8 mouse cellular contexts compared by ENCODE assay signal in genomic region chr4:135312706-135313105, GRCm38 (mm10). TPM values are rescaled to one million over a fixed set of nuclear protein-coding genes. Genes with fewer than 3 reads are reported as not detected.
DNase-seq lines count a peak whose midpoint lies in the region; ATAC-seq and TF ChIP-seq lines count a peak whose summit lies in the region.

No protein-coding gene starts in this region.

- ATAC-seq in hindbrain, embryonic 15.5 days (ENCODE audit: low FRiP score, low read depth) = peak; percentile 59; the same call in 1 of the 2 replicates
- no peak for ATAC-seq in hindbrain, embryonic 13.5 days (ENCODE audit: low FRiP score)
- ATAC-seq in erythroblast, adult 5-6 weeks (replicated peaks; ENCODE audit: low FRiP score, poor library complexity, severe bottlenecking) = peak; percentile 52
- ATAC-seq in hindbrain, postnatal 0 days = peak; percentile 89
- peak; percentile 69 for ATAC-seq in liver, embryonic 13.5 days (ENCODE audit: low read depth)

- peaks cover 18% of the 10 kb centered on the region for H3K36me3 ChIP-seq in hindbrain, embryonic 15.5 days
- peaks cover 31% of the 10 kb centered on the region for H3K36me3 ChIP-seq in hindbrain, embryonic 13.5 days
- peaks cover 4% of the 10 kb centered on the region; the same call in 1 of the 2 replicates for H3K36me3 ChIP-seq in hindbrain, postnatal 0 days (ENCODE audit: insufficient read depth, low read length)
- H3K36me3 ChIP-seq in liver, embryonic 13.5 days = peaks cover 31% of the 10 kb centered on the region

- no peaks in the 10 kb centered on the region for H3K27me3 ChIP-seq in hindbrain, embryonic 15.5 days
- H3K27me3 ChIP-seq in hindbrain, embryonic 13.5 days = no peaks in the 10 kb centered on the region
- H3K27me3 ChIP-seq in hindbrain, postnatal 0 days (ENCODE audit: insufficient read depth, low read length) = no peaks in the 10 kb centered on the region
- H3K27me3 ChIP-seq in liver, embryonic 13.5 days = no peaks in the 10 kb centered on the region

- DNase-seq in ZHBTc4 (ENCODE audit: low read depth, low spot score) = peak; percentile 89
- peak; percentile 74 for DNase-seq in hindbrain, postnatal 0 days (ENCODE audit: low spot score)
- DNase-seq in liver, embryonic 13.5 days = peak; percentile 40
- peak; percentile 32 for DNase-seq in telencephalon, adult 2 months (ENCODE audit: low read depth, low spot score)
- DNase-seq in yolk sac, embryonic 10.5 days (ENCODE audit: low spot score) = no peak

- H3K4me2 ChIP-seq in hindbrain, embryonic 15.5 days = no peak overlapping the region
- no peak overlapping the region for H3K4me2 ChIP-seq in hindbrain, embryonic 13.5 days
- H3K4me2 ChIP-seq in hindbrain, postnatal 0 days (ENCODE audit: low read depth, low read length) = no peak overlapping the region
- H3K4me2 ChIP-seq in liver, embryonic 13.5 days = peak overlapping the region; percentile 76

- H3K4me3 ChIP-seq in hindbrain, embryonic 15.5 days = no peak overlapping the region
- no peak overlapping the region for H3K4me3 ChIP-seq in hindbrain, embryonic 13.5 days
- no peak overlapping the region for H3K4me3 ChIP-seq in hindbrain, postnatal 0 days (ENCODE audit: low read length)
- peak overlapping the region; percentile 44 for H3K4me3 ChIP-seq in liver, embryonic 13.5 days (replicated peaks)

- H3K4me1 ChIP-seq in hindbrain, embryonic 15.5 days (replicated peaks) = no peaks in the 10 kb centered on the region
- H3K4me1 ChIP-seq in hindbrain, embryonic 13.5 days (replicated peaks) = peaks cover 18% of the 10 kb centered on the region
- no peaks in the 10 kb centered on the region for H3K4me1 ChIP-seq in hindbrain, postnatal 0 days (ENCODE audit: insufficient read depth, low read length)
- H3K4me1 ChIP-seq in liver, embryonic 13.5 days (replicated peaks) = peaks cover 73% of the 10 kb centered on the region

- 35% methylated on average over 4 of the region's 4 CpGs for WGBS in hindbrain, embryonic 15.5 days
- 55% methylated on average over 4 of the region's 4 CpGs for WGBS in hindbrain, embryonic 13.5 days
- WGBS in hindbrain, postnatal 0 days = 22% methylated on average over 4 of the region's 4 CpGs
- 27% methylated on average over 4 of the region's 4 CpGs for WGBS in liver, embryonic 13.5 days (ENCODE audit: insufficient replicate concordance)

- no peaks in the 10 kb centered on the region for H3K9me3 ChIP-seq in hindbrain, embryonic 15.5 days
- H3K9me3 ChIP-seq in hindbrain, embryonic 13.5 days = no peaks in the 10 kb centered on the region
- H3K9me3 ChIP-seq in hindbrain, postnatal 0 days (ENCODE audit: low read length) = no peaks in the 10 kb centered on the region
- peaks cover 9% of the 10 kb centered on the region for H3K9me3 ChIP-seq in liver, embryonic 13.5 days (replicated peaks)

- H3K27ac ChIP-seq in hindbrain, embryonic 15.5 days (replicated peaks) = no peak overlapping the region
- no peak overlapping the region for H3K27ac ChIP-seq in hindbrain, embryonic 13.5 days
- H3K27ac ChIP-seq in hindbrain, postnatal 0 days = no peak overlapping the region
- peak overlapping the region; percentile 96 for H3K27ac ChIP-seq in liver, embryonic 13.5 days

- no peak overlapping the region for H3K9ac ChIP-seq in hindbrain, embryonic 15.5 days
- no peak overlapping the region for H3K9ac ChIP-seq in hindbrain, embryonic 13.5 days
- H3K9ac ChIP-seq in hindbrain, postnatal 0 days (replicated peaks; ENCODE audit: low read length) = no peak overlapping the region
- peak overlapping the region; percentile 70 for H3K9ac ChIP-seq in liver, embryonic 13.5 days

- TF ChIP-seq CTCF in hindbrain, postnatal 0 days (IDR thresholded peaks at IDR 0.05; ENCODE audit: low read depth) = no peak

RNA-seq across cellular contexts. Expression of gene Clic4, which starts 40.1 kb away (rescaled TPM):
- polyA plus RNA-seq in hindbrain, embryonic 15.5 days (2015; fragmentation: Nextera tagmentation; extraction: Ambion mirVana) = 67.1 and 73.3 TPM in 2 replicates
- 83.5 and 84.7 TPM in 2 replicates for polyA plus RNA-seq in hindbrain, embryonic 13.5 days (2015; fragmentation: Nextera tagmentation; extraction: Ambion mirVana)
- total RNA-seq in erythroblast, adult 5-6 weeks (2015; ENCODE audit: low replicate concordance) = 24.6 and 29.9 TPM in 2 replicates
- 35.4 and 44.6 TPM in 2 replicates for total RNA-seq in erythroblast, adult 5-6 weeks (2017; ENCODE audit: low replicate concordance)
- total RNA-seq in hindbrain, postnatal 0 days (2014; rRNA removed) = 64.7 and 70.1 TPM in 2 replicates
- 57.1 and 59.7 TPM in 2 replicates for polyA plus RNA-seq in hindbrain, postnatal 0 days (2015; fragmentation: Nextera tagmentation; extraction: Ambion mirVana)
- 109 and 131 TPM in 2 replicates for polyA plus RNA-seq in liver, embryonic 13.5 days (2015; fragmentation: Nextera tagmentation; extraction: Ambion mirVana)

RNA-seq across cellular contexts. Expression of gene Srrm1, which starts 40.4 kb away (rescaled TPM):
- 170 and 175 TPM in 2 replicates for polyA plus RNA-seq in hindbrain, embryonic 15.5 days (2015; fragmentation: Nextera tagmentation; extraction: Ambion mirVana)
- 215 and 220 TPM in 2 replicates for polyA plus RNA-seq in hindbrain, embryonic 13.5 days (2015; fragmentation: Nextera tagmentation; extraction: Ambion mirVana)
- total RNA-seq in erythroblast, adult 5-6 weeks (2015; ENCODE audit: low replicate concordance) = 63.4 and 116 TPM in 2 replicates
- total RNA-seq in erythroblast, adult 5-6 weeks (2017; ENCODE audit: low replicate concordance) = 91.7 and 120 TPM in 2 replicates
- total RNA-seq in hindbrain, postnatal 0 days (2014; rRNA removed) = 20.8 and 21.2 TPM in 2 replicates
- polyA plus RNA-seq in hindbrain, postnatal 0 days (2015; fragmentation: Nextera tagmentation; extraction: Ambion mirVana) = 173 and 174 TPM in 2 replicates
- polyA plus RNA-seq in liver, embryonic 13.5 days (2015; fragmentation: Nextera tagmentation; extraction: Ambion mirVana) = 159 and 203 TPM in 2 replicates
